Mouse (Mus musculus) kidney, postnatal 14 days (tissue): Measurements from ENCODE around the gene Polr3f.

Experiments
- DNase-seq: peaks from one replicate; pipeline ENCODE4 v3.0.0; 2022; ENCODE audit warnings: mixed read lengths

The Polr3f gene

GRCm38 (mm10) chr2:144526981-144527820 lies at the start of gene Polr3f, which contains the start of gene Dzank1:
Gene Polr3f (plus strand): TSS chr2:144527718.
Gene Dzank1 (minus strand): TSS chr2:144527414.
- DNase-seq: peak; percentile 98

GRCm38 (mm10) chr2:144479421-144479820 lies 48.1 kb upstream of the Polr3f start:
- peak; percentile 5 for DNase-seq

- DNase-seq: no peak
Observed at GRCm38 (mm10) chr2:144484084-144484483, 43.4 kb upstream of the Polr3f start.

GRCm38 (mm10) chr2:144485439-144485838 lies 42.1 kb upstream of the Polr3f start:
- no peak for DNase-seq

GRCm38 (mm10) chr2:144487476-144487875 lies 40.0 kb upstream of the Polr3f start:
- no peak for DNase-seq

GRCm38 (mm10) chr2:144489342-144489741 lies 38.2 kb upstream of the Polr3f start:
- DNase-seq: no peak

- peak; percentile 7 for DNase-seq
Observed at GRCm38 (mm10) chr2:144502134-144502533, 25.4 kb upstream of the Polr3f start.

- DNase-seq: no peak
Observed at GRCm38 (mm10) chr2:144514619-144515018, 12.9 kb upstream of the Polr3f start.

GRCm38 (mm10) chr2:144519772-144520171 lies 7.7 kb upstream of the Polr3f start:
- DNase-seq: no peak

- DNase-seq: no peak
Observed at GRCm38 (mm10) chr2:144525856-144526255, 1.7 kb upstream of the Polr3f start.

- no peak for DNase-seq
Observed at GRCm38 (mm10) chr2:144527821-144528174, 280 bp downstream of the Polr3f start.

GRCm38 (mm10) chr2:144537123-144537522 lies 9.6 kb downstream of the Polr3f start:
- peak; percentile 32 for DNase-seq

GRCm38 (mm10) chr2:144541246-144541645 lies 13.7 kb downstream of the Polr3f start:
- no peak for DNase-seq

- no peak for DNase-seq
Observed at GRCm38 (mm10) chr2:144543670-144544069, 16.2 kb downstream of the Polr3f start.

GRCm38 (mm10) chr2:144544630-144545029 lies 17.1 kb downstream of the Polr3f start:
- DNase-seq: peak; percentile 79

GRCm38 (mm10) chr2:144545061-144545460 lies 17.5 kb downstream of the Polr3f start:
- no peak for DNase-seq

- peak; percentile 70 for DNase-seq
Observed at GRCm38 (mm10) chr2:144545481-144545880, 18.0 kb downstream of the Polr3f start.

- DNase-seq: no peak
Observed at GRCm38 (mm10) chr2:144547559-144547958, 20.0 kb downstream of the Polr3f start.

- peak; percentile 79 for DNase-seq
Observed at GRCm38 (mm10) chr2:144550529-144550928, 23.0 kb downstream of the Polr3f start, which contains the start of gene Rbbp9. Gene Rbbp9 (minus strand): TSS chr2:144550869.

GRCm38 (mm10) chr2:144553905-144554304 lies 26.4 kb downstream of the Polr3f start:
- DNase-seq: no peak

- DNase-seq: no peak
Observed at GRCm38 (mm10) chr2:144555286-144555819, 27.8 kb downstream of the Polr3f start.

- DNase-seq: peak; percentile 98
Observed at GRCm38 (mm10) chr2:144555820-144556552, 28.5 kb downstream of the Polr3f start, which contains the start of gene Sec23b. Gene Sec23b (plus strand): TSS chr2:144556229.

- peak; percentile 7 for DNase-seq
Observed at GRCm38 (mm10) chr2:144588723-144589122, 61.2 kb downstream of the Polr3f start.
